Mouse (Mus musculus): ENCODE results near the gene Spc24.

DNA sequence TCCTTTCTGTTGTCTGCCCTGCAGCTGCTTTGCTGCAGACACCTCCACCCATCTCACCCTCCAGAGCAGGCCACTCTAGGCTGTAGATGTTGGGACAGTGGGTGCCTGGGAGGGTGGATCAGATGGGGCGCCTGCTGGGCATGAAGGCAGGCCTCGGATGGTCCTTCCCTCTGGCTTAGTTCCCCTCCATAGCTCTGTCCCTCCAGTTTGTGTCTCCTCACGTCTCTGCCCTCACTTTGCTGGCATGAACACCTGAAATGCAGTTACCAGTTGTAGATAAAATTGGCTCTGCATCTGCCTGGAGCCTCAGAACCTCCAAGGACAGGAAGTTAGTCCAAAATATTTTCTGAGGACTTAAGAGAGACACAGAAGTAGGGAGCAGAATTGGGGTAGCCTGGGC lies 36.8 kb upstream of the Spc24 start:
- TF ChIP-seq CTCF (IDR thresholded peaks at IDR 0.05; ENCODE audit: borderline replicate concordance, control insufficient read depth, extremely low read depth, insufficient read depth, low read length, poor library complexity) (no peak), POLR2A (IDR thresholded peaks at IDR 0.05; ENCODE audit: control insufficient read depth, extremely low read depth, insufficient read depth, low read length, poor library complexity) (no peak)
